Mouse (Mus musculus): ENCODE results near the gene 4930524B15Rik.
A peak's percentile ranks its signal among the peaks of the same experiment; 100 is the strongest.
"Not testable (repeated sequence)": the region's sequence is repeated elsewhere in the genome, so short reads cannot be mapped to it uniquely, and the experiment has no call there.

4930524B15Rik gene

GRCm38 (mm10) chr11:31984786-31985185 is 19.4 kb downstream of the 4930524B15Rik start:
- DNase-seq (ENCODE audit: low spot score) = no peak

- DNase-seq (ENCODE audit: low spot score) = no peak
These were observed 27.1 kb downstream of the 4930524B15Rik start for GRCm38 (mm10) chr11:31992535-31992934.

GRCm38 (mm10) chr11:31999716-32000115 is 34.3 kb downstream of the 4930524B15Rik start:
- DNase-seq (ENCODE audit: low spot score) = no peak

GRCm38 (mm10) chr11:32000281-32000680 is 34.9 kb downstream of the 4930524B15Rik start, which contains the start of gene Nsg2:
Nsg2 (plus strand) TSS chr11:32000463.
- DNase-seq (ENCODE audit: low spot score) = peak; percentile 23

- no peak for DNase-seq (ENCODE audit: low spot score)
These were observed 36.0 kb downstream of the 4930524B15Rik start for GRCm38 (mm10) chr11:32001181-32001910.

- DNase-seq (ENCODE audit: low spot score) = no peak
These were observed 37.3 kb downstream of the 4930524B15Rik start for GRCm38 (mm10) chr11:32002670-32003072.

GRCm38 (mm10) chr11:32008049-32008448 is 42.7 kb downstream of the 4930524B15Rik start:
- not testable (repeated sequence) for DNase-seq (ENCODE audit: low spot score)

- no peak for DNase-seq (ENCODE audit: low spot score)
These were observed 43.5 kb downstream of the 4930524B15Rik start for GRCm38 (mm10) chr11:32008852-32009251.

GRCm38 (mm10) chr11:32009961-32010662 is 44.7 kb downstream of the 4930524B15Rik start:
- no peak for DNase-seq (ENCODE audit: low spot score)

GRCm38 (mm10) chr11:32010663-32010970 is 45.2 kb downstream of the 4930524B15Rik start:
- DNase-seq (ENCODE audit: low spot score) = no peak

GRCm38 (mm10) chr11:32011867-32012603 is 46.6 kb downstream of the 4930524B15Rik start:
- DNase-seq (ENCODE audit: low spot score) = no peak

- no peak for DNase-seq (ENCODE audit: low spot score)
These were observed 47.6 kb downstream of the 4930524B15Rik start for GRCm38 (mm10) chr11:32013014-32013427.

GRCm38 (mm10) chr11:32013561-32013960 is 48.2 kb downstream of the 4930524B15Rik start:
- DNase-seq (ENCODE audit: low spot score) = no peak

GRCm38 (mm10) chr11:32018201-32018600 is 52.8 kb downstream of the 4930524B15Rik start:
- no peak for DNase-seq (ENCODE audit: low spot score)

GRCm38 (mm10) chr11:32020031-32020965 is 54.9 kb downstream of the 4930524B15Rik start:
- DNase-seq (ENCODE audit: low spot score) = no peak

GRCm38 (mm10) chr11:32026634-32027033 is 61.2 kb downstream of the 4930524B15Rik start:
- DNase-seq (ENCODE audit: low spot score) = no peak

GRCm38 (mm10) chr11:32027474-32028342 is 62.3 kb downstream of the 4930524B15Rik start:
- DNase-seq (ENCODE audit: low spot score) = no peak

GRCm38 (mm10) chr11:32028605-32029004 is 63.2 kb downstream of the 4930524B15Rik start:
- DNase-seq (ENCODE audit: low spot score) = no peak

Data from spleen, adult 12 weeks (tissue).